Mouse (Mus musculus) retina, embryonic 14.5 days (tissue): ENCODE measurements around the gene Armc6.
"Not testable (repeated sequence)": the region's sequence is repeated elsewhere in the genome, so short reads cannot be mapped to it uniquely, and the experiment has no call there.

ENCODE experiments used
- DNase-seq: peaks from one replicate; pipeline ENCODE4 v3.0.0-alpha.2; 2015; ENCODE audit warnings: low spot score

The Armc6 gene

GRCm38 (mm10) chr8:70230837-70231236, 3.4 kb downstream of the Armc6 start:
- no peak for DNase-seq

- DNase-seq: peak; percentile 50
Measured at GRCm38 (mm10) chr8:70227997-70228396, 6.3 kb downstream of the Armc6 start.

DNA sequence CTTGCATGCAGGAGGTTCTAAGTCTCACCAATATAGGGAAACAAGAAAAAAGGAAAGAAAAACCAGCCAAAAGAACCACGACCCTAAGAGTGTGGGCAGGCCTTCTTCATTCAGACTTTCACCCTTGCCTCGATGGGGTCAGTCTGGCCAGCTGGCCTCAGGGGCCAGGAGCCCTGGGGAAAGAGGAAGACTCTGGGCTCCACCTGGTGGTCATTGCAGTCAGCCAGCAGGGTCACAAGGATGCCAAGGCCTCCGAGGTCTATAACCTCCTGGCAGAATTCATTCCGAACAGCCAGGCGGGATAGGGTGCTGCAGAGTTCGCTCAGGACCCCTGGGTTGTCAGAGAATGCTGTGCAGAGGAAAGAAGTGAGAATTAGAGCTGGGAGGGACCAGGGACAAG, 10.9 kb downstream of the Armc6 start:
- peak; percentile 63 for DNase-seq

- DNase-seq: no peak
Measured at GRCm38 (mm10) chr8:70222041-70222440, 12.2 kb downstream of the Armc6 start.

DNA sequence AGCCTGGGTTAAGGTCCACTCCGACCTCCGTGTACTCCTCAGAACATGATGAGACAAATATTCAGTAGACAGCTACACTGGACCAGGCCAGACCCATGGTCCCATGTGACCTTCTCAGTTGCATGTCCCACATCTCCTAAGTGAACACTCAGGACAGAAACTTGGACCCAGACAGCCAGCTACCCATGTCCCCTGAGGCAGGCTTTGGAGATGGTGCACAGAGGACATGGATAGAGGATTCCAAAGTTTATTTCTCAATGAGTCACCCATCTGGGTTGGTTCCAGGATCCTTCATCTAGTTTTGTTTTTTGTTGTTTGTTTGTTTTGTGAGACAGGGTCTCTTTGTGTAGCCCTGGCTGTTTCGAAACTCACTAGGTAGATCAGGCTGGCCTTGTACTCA, 13.4 kb downstream of the Armc6 start:
- no peak for DNase-seq

GRCm38 (mm10) chr8:70220236-70220840, 13.9 kb downstream of the Armc6 start:
- no peak for DNase-seq

GRCm38 (mm10) chr8:70219107-70219684, 15.1 kb downstream of the Armc6 start:
- DNase-seq: no peak

DNA sequence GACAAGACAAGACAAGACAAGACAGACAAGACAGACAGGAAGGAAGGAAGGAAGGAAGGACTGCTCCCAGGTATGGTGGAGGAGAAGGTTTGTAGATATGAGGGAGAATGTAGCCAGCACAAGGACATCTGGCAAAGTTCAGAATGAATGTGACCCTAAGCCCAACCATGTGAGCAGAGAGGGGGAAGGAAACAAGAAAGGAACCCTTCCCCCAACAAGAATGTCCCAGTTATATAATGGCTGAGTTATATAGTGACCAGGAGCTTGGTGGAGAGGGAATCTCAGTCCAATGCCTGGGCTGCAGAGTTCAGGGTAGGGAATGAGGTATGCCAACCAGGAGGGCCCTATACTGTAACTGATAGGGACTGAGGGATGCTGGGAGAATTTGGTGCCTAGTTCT, 16.8 kb downstream of the Armc6 start:
- no peak for DNase-seq

GRCm38 (mm10) chr8:70216566-70216965, 17.7 kb downstream of the Armc6 start:
- DNase-seq: no peak

GRCm38 (mm10) chr8:70216161-70216560, 18.1 kb downstream of the Armc6 start:
- DNase-seq: not testable (repeated sequence)

GRCm38 (mm10) chr8:70215092-70215491, 19.2 kb downstream of the Armc6 start:
- no peak for DNase-seq

DNA sequence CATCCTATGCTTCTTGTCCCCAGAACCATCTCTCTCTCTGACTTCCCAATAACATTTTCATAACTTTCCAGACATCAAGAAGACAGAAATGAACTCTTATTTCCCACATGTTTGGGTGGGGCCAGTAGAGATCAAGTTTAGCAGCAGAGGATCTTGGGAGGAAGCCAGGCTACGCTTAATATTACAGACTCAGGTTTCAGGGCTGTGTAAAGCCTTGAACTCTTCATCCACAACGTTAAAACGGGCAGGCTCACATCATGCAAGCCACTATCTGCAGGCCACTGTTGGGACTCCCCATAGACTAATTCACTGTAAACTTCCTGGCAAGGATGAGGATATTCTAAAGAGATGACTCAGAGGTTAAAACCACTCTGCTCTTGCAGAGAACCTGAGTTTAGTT, 19.9 kb downstream of the Armc6 start:
- DNase-seq: no peak

GRCm38 (mm10) chr8:70212112-70213055, 21.9 kb downstream of the Armc6 start, which contains the start of gene Slc25a42:
Slc25a42 (minus strand) TSS chr8:70212305.
- peak; percentile 99 for DNase-seq

- no peak for DNase-seq
Measured at GRCm38 (mm10) chr8:70211726-70212111, 22.5 kb downstream of the Armc6 start.

DNA sequence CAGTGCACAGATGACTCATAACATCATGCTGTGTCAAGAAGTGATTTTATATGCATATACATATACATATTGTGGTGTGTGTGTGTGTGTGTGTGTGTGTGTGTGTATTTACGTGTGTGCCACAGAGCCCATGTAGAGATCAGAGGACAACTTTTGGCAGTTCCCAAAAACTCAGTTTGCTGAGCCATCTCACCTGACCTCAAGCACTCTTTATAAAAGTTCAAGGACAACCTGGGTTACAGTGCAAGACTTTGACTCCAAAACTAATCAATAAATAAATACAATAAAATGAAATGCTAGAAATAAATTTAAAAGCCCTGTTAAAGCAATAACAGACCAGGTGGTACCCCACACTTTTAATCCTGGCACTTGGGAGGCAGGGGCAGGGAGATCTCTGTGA, 23.0 kb downstream of the Armc6 start:
- DNase-seq: no peak

DNA sequence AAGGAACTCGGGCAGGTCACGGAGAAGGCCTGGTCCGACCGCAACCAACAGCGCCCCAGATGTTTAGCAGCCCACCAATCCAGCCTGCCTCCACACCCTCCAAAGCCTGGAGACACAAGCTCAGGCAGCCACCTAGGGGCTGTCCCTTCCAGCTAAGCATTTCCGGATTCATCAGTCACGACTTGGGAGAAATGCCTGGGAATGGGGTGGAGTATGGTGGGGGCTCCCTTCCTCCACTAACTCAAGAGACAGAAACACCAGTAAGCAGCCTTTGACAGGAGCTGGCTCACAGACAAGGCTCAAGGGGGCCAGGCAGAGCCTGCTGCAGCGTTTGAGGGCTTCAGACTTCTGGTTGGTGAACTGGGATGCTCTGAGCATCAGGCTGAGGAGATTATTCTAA, 23.7 kb downstream of the Armc6 start:
- no peak for DNase-seq

DNA sequence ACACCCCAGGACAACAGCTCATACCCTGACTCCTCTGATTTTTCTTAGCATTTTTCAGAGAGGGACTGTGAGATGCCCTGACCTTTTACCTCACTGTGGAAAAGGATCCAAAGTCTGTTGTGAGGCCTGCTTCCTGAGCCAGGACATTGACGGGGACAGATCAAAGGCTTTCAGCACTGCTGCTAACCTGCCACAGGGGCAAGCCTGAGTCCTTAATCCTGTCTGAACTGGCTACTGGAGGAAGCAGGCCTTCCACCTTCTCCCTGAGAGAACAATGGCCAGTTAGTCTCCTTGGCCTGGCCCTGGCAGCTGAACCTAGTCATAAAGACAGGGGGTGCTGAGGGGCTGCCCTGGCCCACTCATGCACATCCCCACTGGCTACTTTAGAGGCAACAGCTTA, 26.1 kb downstream of the Armc6 start:
- DNase-seq: no peak

DNA sequence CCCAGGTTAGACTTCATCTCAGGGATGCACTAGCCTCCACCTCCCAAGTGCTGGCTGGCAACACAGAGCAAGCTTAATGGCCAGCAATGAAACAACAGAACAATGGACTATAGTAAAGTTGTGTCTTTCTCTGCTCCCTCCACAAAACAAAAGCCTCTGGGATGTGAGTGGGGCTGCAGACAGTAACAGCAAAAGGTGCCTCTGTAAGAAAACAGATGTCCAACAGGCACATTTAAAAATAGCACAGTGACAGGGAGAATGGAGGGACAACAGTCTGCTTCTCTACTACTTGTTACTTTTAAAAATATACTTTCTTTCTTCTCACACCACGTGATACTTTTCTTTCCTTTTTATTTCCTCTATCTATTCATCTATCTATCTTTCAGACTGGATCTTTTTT, 29.5 kb downstream of the Armc6 start:
- no peak for DNase-seq

DNA sequence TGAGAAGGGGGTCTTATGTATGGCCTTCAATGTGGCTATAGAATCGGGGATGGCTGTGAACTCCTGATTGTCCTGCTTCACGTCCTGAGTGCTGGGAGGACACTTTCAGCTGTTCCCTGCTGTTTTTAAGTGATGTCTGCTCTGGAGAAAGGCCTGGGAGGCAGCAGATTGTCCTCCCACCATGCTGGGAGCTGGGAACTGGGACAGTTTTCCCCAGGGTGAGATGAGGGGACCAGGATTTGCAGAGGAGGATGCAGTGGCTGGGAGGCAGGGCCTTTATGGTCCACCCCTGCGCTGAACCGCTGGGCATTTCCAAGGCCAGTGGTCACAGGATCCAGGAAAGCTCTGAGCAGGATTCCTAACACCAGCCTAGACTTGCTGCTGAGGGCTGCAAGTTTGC, 31.2 kb downstream of the Armc6 start:
- no peak for DNase-seq

DNA sequence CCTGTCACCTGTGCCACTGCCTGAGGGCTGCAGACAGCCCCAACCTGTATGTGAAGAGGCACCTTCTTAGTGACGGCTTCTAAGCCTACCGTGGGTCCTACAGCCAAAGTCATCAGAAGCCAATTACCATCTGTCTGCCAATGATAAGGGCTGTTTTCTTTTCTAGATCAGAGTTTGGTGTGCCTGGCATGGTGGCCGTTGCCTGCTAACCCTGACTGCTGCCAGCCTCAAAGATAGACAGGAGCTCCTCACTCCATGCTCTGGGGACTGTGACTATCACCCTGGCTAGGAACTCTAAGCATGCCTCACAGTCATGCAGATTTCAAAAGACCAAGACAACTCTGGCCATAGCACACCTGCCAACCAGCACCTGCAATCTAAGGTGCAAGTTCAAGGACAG, 32.8 kb downstream of the Armc6 start:
- DNase-seq: no peak

- peak; percentile 54 for DNase-seq
Measured at GRCm38 (mm10) chr8:70200098-70200681, 34.1 kb downstream of the Armc6 start.

DNA sequence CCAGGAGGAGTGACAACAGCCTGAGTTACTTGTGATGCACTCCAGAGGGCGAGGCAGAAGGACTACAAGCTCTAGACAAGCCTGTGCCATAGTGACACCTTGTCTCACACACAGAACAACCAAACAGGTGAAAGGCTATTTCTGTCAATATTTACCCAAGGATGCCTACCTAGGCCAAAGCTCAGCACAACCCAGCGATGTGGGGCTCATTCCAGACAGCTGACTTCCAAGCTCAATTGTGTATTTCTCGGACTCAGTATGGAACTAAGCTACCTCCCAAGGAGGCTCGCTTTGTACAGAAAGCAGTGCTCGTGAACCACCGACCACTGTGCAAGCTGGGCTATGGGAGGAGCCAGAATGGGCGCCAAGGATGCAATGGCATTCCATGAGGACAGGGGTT, 36.7 kb downstream of the Armc6 start:
- DNase-seq: no peak

- no peak for DNase-seq
Measured at GRCm38 (mm10) chr8:70195762-70196161, 38.5 kb downstream of the Armc6 start.
